Mouse (Mus musculus): ENCODE results near the gene Mustn1. TPM values are rescaled to one million over a fixed set of nuclear protein-coding genes. Genes with fewer than 3 reads are reported as not detected.
A peak's percentile ranks its signal among the peaks of the same experiment; 100 is the strongest.

The Mustn1 gene
- polyA plus RNA-seq, 1 experiment from 2014 or later: 0.95 TPM

- ATAC-seq (replicated peaks; ENCODE audit: insufficient number of reproducible peaks, low FRiP score, low TSS enrichment, low read depth) (no peak), DNase-seq (ENCODE audit: low spot score) (no peak)
- H3K4me1 ChIP-seq (ENCODE audit: control insufficient read depth, insufficient read depth, low read length): no peaks in the 10 kb centered on the region
- no peaks in the 10 kb centered on the region for H3K27me3 ChIP-seq (ENCODE audit: control insufficient read depth, insufficient read depth, low read length)
- no peak overlapping the region for H3K4me3 ChIP-seq (ENCODE audit: low read depth, low read length)
- H3K4me2 ChIP-seq (ENCODE audit: low read depth, low read length): no peak overlapping the region
- WGBS: 77% methylated on average over 16 of the region's 16 CpGs
- H3K27ac ChIP-seq (replicated peaks; ENCODE audit: low read depth, low read length): no peak overlapping the region
- no peaks in the 10 kb centered on the region for H3K9me3 ChIP-seq (replicated peaks; ENCODE audit: control insufficient read depth, low read length)
- H3K36me3 ChIP-seq (replicated peaks; ENCODE audit: control insufficient read depth, insufficient read depth, low read depth, low read length): no peaks in the 10 kb centered on the region
- H3K9ac ChIP-seq (replicated peaks; ENCODE audit: low read length): no peak overlapping the region
Observed at GRCm38 (mm10) chr14:30861421-30862125, 17.4 kb upstream of the Mustn1 start.

DNA sequence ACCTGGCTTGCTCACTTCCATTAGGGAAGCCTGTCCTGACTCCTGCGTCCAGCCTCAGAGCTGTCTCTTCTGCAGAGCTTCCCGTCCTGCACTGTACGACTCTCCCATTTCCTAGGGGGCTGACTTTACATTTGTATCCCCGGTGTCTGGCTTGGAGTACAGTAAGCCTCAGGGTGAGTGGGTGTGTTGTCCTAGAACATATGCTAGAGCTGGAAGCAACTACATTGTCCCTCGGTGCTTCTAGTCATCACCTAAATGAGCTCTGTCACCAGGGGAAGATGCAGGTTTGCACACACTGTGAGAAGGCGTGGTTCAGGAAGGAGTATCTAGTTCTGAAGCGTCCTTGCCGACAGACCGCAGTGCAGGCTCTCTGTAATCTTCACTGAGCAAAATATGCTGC lies 16.6 kb upstream of the Mustn1 start:
- WGBS: 88% methylated on average over 9 of the region's 9 CpGs
- H3K36me3 ChIP-seq (replicated peaks; ENCODE audit: control insufficient read depth, insufficient read depth, low read depth, low read length): no peaks in the 10 kb centered on the region
- no peak overlapping the region for H3K27ac ChIP-seq (replicated peaks; ENCODE audit: low read depth, low read length)
- H3K9me3 ChIP-seq (replicated peaks; ENCODE audit: control insufficient read depth, low read length): no peaks in the 10 kb centered on the region
- H3K9ac ChIP-seq (replicated peaks; ENCODE audit: low read length): no peak overlapping the region
- no peak overlapping the region for H3K4me3 ChIP-seq (ENCODE audit: low read depth, low read length)
- no peak for DNase-seq (ENCODE audit: low spot score)
- no peak overlapping the region for H3K4me2 ChIP-seq (ENCODE audit: low read depth, low read length)
- H3K4me1 ChIP-seq (ENCODE audit: control insufficient read depth, insufficient read depth, low read length): no peaks in the 10 kb centered on the region
- H3K27me3 ChIP-seq (ENCODE audit: control insufficient read depth, insufficient read depth, low read length): no peaks in the 10 kb centered on the region
- ATAC-seq (replicated peaks; ENCODE audit: insufficient number of reproducible peaks, low FRiP score, low TSS enrichment, low read depth): no peak

DNA sequence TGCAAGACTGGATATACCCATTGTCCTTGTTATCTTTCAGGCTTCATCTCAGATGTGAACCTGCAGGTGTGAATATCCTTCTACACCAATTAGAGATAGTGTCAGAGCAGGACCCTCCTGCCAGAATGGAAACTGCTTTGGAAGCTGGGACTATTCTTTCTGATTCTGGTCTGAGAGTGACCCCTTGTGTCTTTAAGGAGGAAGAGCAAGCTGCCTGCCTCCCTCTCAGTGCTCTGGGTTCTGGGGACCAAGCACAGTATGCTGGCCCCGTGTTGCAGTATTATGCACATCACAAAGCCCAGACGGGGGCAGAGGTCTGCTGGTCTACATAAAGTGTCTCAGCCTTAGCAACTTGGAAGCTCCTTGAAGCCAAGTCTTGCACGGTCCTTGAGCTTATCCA lies 13.7 kb upstream of the Mustn1 start:
- Histone ChIP-seq H3K4me2 (ENCODE audit: low read depth, low read length) (no peak overlapping the region), H3K4me1 (ENCODE audit: control insufficient read depth, insufficient read depth, low read length) (no peaks in the 10 kb centered on the region), H3K36me3 (replicated peaks; ENCODE audit: control insufficient read depth, insufficient read depth, low read depth, low read length) (no peaks in the 10 kb centered on the region), H3K9me3 (replicated peaks; ENCODE audit: control insufficient read depth, low read length) (no peaks in the 10 kb centered on the region), H3K27ac (replicated peaks; ENCODE audit: low read depth, low read length) (no peak overlapping the region), H3K9ac (replicated peaks; ENCODE audit: low read length) (no peak overlapping the region), H3K4me3 (ENCODE audit: low read depth, low read length) (no peak overlapping the region), H3K27me3 (ENCODE audit: control insufficient read depth, insufficient read depth, low read length) (no peaks in the 10 kb centered on the region)
- peak; percentile 25 for DNase-seq (ENCODE audit: low spot score)
- 73% methylated on average over 3 of the region's 3 CpGs for WGBS
- no peak for ATAC-seq (replicated peaks; ENCODE audit: insufficient number of reproducible peaks, low FRiP score, low TSS enrichment, low read depth)

- Histone ChIP-seq H3K36me3 (replicated peaks; ENCODE audit: control insufficient read depth, insufficient read depth, low read depth, low read length) (no peaks in the 10 kb centered on the region), H3K4me2 (ENCODE audit: low read depth, low read length) (no peak overlapping the region)
- peak; percentile 84 for DNase-seq (ENCODE audit: low spot score)
Observed at GRCm38 (mm10) chr14:30867042-30867441, 12.0 kb upstream of the Mustn1 start.

GRCm38 (mm10) chr14:30868826-30869225 lies 10.2 kb upstream of the Mustn1 start:
- Histone ChIP-seq H3K9ac (replicated peaks; ENCODE audit: low read length) (no peak overlapping the region), H3K27ac (replicated peaks; ENCODE audit: low read depth, low read length) (no peak overlapping the region), H3K4me3 (ENCODE audit: low read depth, low read length) (no peak overlapping the region), H3K4me2 (ENCODE audit: low read depth, low read length) (no peak overlapping the region), H3K9me3 (replicated peaks; ENCODE audit: control insufficient read depth, low read length) (no peaks in the 10 kb centered on the region), H3K4me1 (ENCODE audit: control insufficient read depth, insufficient read depth, low read length) (no peaks in the 10 kb centered on the region), H3K36me3 (replicated peaks; ENCODE audit: control insufficient read depth, insufficient read depth, low read depth, low read length) (no peaks in the 10 kb centered on the region), H3K27me3 (ENCODE audit: control insufficient read depth, insufficient read depth, low read length) (no peaks in the 10 kb centered on the region)
- 88% methylated on average over 10 of the region's 10 CpGs for WGBS
- DNase-seq (ENCODE audit: low spot score) (no peak), ATAC-seq (replicated peaks; ENCODE audit: insufficient number of reproducible peaks, low FRiP score, low TSS enrichment, low read depth) (no peak)

More at GRCm38 (mm10) chr14:30867042-30867441, 12.0 kb upstream of the Mustn1 start:
- H3K27ac ChIP-seq (replicated peaks; ENCODE audit: low read depth, low read length): no peak overlapping the region
- no peaks in the 10 kb centered on the region for H3K27me3 ChIP-seq (ENCODE audit: control insufficient read depth, insufficient read depth, low read length)
- no peaks in the 10 kb centered on the region for H3K9me3 ChIP-seq (replicated peaks; ENCODE audit: control insufficient read depth, low read length)
- 0 out of 2 replicates have a peak, but pooled peaks have one; percentile 39 for ATAC-seq (replicated peaks; ENCODE audit: insufficient number of reproducible peaks, low FRiP score, low TSS enrichment, low read depth)
- H3K9ac ChIP-seq (replicated peaks; ENCODE audit: low read length): no peak overlapping the region
- WGBS: 27% methylated on average over 5 of the region's 5 CpGs
- H3K4me3 ChIP-seq (ENCODE audit: low read depth, low read length): no peak overlapping the region
- no peaks in the 10 kb centered on the region for H3K4me1 ChIP-seq (ENCODE audit: control insufficient read depth, insufficient read depth, low read length)

- H3K27ac ChIP-seq (replicated peaks; ENCODE audit: low read depth, low read length): no peak overlapping the region
- no peak for ATAC-seq (replicated peaks; ENCODE audit: insufficient number of reproducible peaks, low FRiP score, low TSS enrichment, low read depth)
- no peaks in the 10 kb centered on the region for H3K36me3 ChIP-seq (replicated peaks; ENCODE audit: control insufficient read depth, insufficient read depth, low read depth, low read length)
- H3K9ac ChIP-seq (replicated peaks; ENCODE audit: low read length): no peak overlapping the region
- H3K9me3 ChIP-seq (replicated peaks; ENCODE audit: control insufficient read depth, low read length): no peaks in the 10 kb centered on the region
- no peaks in the 10 kb centered on the region for H3K4me1 ChIP-seq (ENCODE audit: control insufficient read depth, insufficient read depth, low read length)
- H3K4me3 ChIP-seq (ENCODE audit: low read depth, low read length): no peak overlapping the region
- DNase-seq (ENCODE audit: low spot score): no peak
- H3K27me3 ChIP-seq (ENCODE audit: control insufficient read depth, insufficient read depth, low read length): no peaks in the 10 kb centered on the region
- H3K4me2 ChIP-seq (ENCODE audit: low read depth, low read length): no peak overlapping the region
- WGBS: 82% methylated on average over 8 of the region's 8 CpGs
Observed at GRCm38 (mm10) chr14:30869391-30869801, 9.6 kb upstream of the Mustn1 start.

GRCm38 (mm10) chr14:30870206-30871147 lies 8.5 kb upstream of the Mustn1 start:
- Histone ChIP-seq H3K9ac (replicated peaks; ENCODE audit: low read length) (no peak overlapping the region), H3K9me3 (replicated peaks; ENCODE audit: control insufficient read depth, low read length) (no peaks in the 10 kb centered on the region), H3K27me3 (ENCODE audit: control insufficient read depth, insufficient read depth, low read length) (no peaks in the 10 kb centered on the region), H3K4me1 (ENCODE audit: control insufficient read depth, insufficient read depth, low read length) (no peaks in the 10 kb centered on the region), H3K27ac (replicated peaks; ENCODE audit: low read depth, low read length) (no peak overlapping the region), H3K36me3 (replicated peaks; ENCODE audit: control insufficient read depth, insufficient read depth, low read depth, low read length) (no peaks in the 10 kb centered on the region), H3K4me3 (ENCODE audit: low read depth, low read length) (no peak overlapping the region), H3K4me2 (ENCODE audit: low read depth, low read length) (no peak overlapping the region)
- 79% methylated on average over 25 of the region's 25 CpGs for WGBS
- DNase-seq (ENCODE audit: low spot score) (peak; percentile 44), ATAC-seq (replicated peaks; ENCODE audit: insufficient number of reproducible peaks, low FRiP score, low TSS enrichment, low read depth) (no peak)

Measured in embryonic facial prominence, embryonic 11.5 days (tissue).